Mouse (Mus musculus) intestine, embryonic 14.5 days (tissue): ENCODE measurements around the gene Habp2. TPM values are rescaled to one million over a fixed set of nuclear protein-coding genes. Genes with fewer than 3 reads are reported as not detected.

Experiments used
- polyA plus RNA-seq: library from polyadenylated mRNA; unstranded; fragments of >200 nt; fragmentation: Nextera tagmentation; extraction: Ambion mirVana; gene quantifications from 2 replicates; pipeline ENCODE4 v1.2.1, GENCODE M21; 2014

Habp2 gene
- polyA plus RNA-seq, 1 experiment from 2014 or later, result 26.7 TPM

Other genes starting within 250 kb of the Habp2 start
- gene Nrap, start 102.9 kb downstream of the Habp2 start, polyA plus RNA-seq, result 0.26 and 0.27 TPM in 2 replicates
- 27.1 and 30.9 TPM in 2 replicates for gene Casp7, start 110.0 kb downstream of the Habp2 start, polyA plus RNA-seq
- gene Plekhs1, start 174.5 kb downstream of the Habp2 start, polyA plus RNA-seq, result 0.31 TPM in 2 replicates